Mouse (Mus musculus) bone marrow macrophage, adult 2 months (primary cell): ENCODE measurements around the gene Gm10382. TPM values are rescaled to one million over a fixed set of nuclear protein-coding genes. Genes with fewer than 3 reads are reported as not detected.
A peak's percentile ranks its signal among the peaks of the same experiment; 100 is the strongest.

Experiments
- H3K27ac ChIP-seq: 2 replicates; pipeline ENCODE4 v1.5.1; 2012; ENCODE audit warnings: low read depth, low read length; ENCODE audit not compliant: insufficient read depth
- H3K4me1 ChIP-seq: 2 replicates; pipeline ENCODE4 v1.6.1; 2012; ENCODE audit warnings: low read length; ENCODE audit not compliant: control insufficient read depth, insufficient read depth
- H3K4me3 ChIP-seq: 2 replicates; pipeline ENCODE4 v1.5.1; 2012; ENCODE audit warnings: mild to moderate bottlenecking, low read length, moderate library complexity; ENCODE audit not compliant: insufficient read depth
- CTCF ChIP-seq: IDR thresholded peaks from 2 replicates; pipeline ENCODE4 v1.5.1; 2012; ENCODE audit warnings: low read depth, mild to moderate bottlenecking, low read length, moderate library complexity
- POLR2A ChIP-seq: IDR thresholded peaks from 2 replicates; pipeline ENCODE4 v1.6.1; 2012; ENCODE audit warnings: mild to moderate bottlenecking, low read depth, low read length, borderline replicate concordance
- polyA plus RNA-seq: library from polyadenylated mRNA; stranded (reverse); fragments of >200 nt; gene quantifications from 2 replicates; pipeline ENCODE4 v1.2.4, GENCODE M21; 2012; ENCODE audit not compliant: missing spikeins, insufficient read depth, insufficient read length

Gm10382 gene
- polyA plus RNA-seq, 1 experiment: not detected

DNA sequence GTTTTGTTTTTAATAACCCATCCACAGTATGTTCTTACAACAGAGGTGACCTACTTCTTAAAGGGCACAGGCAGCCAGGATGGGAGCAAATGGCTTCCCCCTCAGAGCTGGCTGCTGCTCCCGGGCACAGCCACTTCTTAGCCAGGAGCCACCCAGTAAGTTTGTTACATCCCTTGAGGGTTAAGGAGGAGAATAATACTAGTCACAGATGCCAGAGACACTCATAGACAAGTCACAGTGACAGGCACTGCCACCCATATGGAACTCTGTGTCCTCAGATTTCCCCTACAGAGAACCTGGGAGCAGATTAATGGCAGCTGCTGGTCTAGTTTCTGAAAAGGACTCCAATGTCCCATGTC, 3.5 kb downstream of the Gm10382 start:
- Histone ChIP-seq H3K27ac (peak overlapping the region; percentile 100), H3K4me1 (peaks cover 33% of the 10 kb centered on the region), H3K4me3 (peak overlapping the region; percentile 60)
- TF ChIP-seq POLR2A: no peak

DNA sequence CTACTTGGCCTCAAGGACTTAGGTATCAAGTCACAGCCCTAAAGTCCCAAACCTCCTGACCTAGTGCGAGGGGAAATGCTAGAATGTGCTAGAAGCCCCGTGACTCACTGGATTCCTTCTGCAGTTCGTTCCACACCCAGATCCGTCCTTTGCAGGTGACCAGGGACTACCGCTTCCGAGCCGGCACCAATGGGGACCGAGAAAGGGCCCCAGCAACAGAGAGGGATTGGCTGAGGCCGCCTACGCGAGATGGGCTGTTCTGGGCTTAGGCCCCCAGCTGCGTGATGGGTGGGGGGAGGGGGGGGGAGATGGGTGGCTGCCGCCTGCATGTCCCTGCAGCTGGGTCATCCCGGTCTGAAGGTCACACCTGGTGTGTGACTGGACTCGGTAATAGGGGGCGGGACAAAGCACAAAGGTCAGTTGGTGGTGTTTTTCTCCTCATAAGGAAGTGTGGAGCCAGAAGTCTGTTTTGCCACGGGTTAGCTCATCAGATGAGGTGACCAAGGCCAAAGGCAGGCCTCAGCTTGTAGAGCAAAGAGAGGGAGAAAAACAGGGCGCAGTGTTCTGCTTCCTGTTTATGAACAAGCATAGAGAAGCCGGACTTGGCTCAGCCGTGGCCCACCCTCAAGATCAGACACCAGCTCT, 4.0 kb downstream of the Gm10382 start:
- peaks cover 33% of the 10 kb centered on the region for H3K4me1 ChIP-seq
- TF ChIP-seq POLR2A (no peak), CTCF (no peak)
- peak overlapping the region; percentile 100 for H3K27ac ChIP-seq
- peak overlapping the region; percentile 60 for H3K4me3 ChIP-seq

DNA sequence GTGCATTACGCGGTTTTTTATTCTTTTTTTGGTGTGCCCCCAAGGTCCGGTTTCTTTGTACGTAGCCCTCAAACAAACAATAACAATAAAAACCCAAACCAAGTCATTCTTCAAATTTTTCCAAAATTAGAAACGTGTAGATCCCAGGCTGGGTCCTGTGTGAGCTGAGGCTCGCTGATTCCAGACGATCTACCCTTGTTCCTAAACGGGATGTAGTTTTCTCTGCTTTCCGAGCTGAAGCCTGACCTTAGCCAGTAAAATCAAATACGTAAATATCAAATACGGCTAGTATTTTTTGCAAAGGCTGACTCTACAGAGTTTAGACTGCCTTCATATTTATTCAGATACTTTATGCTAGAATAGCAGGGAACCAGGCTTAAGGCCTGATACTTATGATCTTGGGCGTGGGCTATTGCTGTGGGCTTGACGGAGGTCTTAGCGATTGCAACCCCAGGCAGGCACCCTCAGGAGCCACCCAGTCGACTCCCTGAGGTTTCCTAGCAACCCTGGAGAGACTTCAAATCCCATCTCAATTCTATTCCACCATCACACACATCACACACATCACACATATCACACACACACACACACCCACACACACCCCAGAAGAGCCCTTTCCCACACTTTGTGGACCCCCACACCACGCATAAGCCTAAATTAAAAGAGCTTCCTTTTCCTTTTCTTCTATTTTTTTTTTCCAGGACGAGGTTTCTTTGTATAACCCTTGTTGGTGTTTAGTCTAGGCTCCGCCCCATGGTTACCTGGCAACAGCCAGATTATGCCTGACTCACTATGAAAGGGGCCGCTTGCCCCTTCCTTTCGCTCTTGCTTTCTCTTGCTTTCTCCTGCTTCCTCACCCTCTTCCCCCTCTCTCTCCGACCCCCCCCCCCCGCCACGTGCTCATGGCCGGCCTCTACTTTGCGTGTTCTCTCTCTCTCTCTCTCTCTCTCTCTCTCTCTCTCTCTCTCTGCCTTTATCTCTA, 4.8 kb downstream of the Gm10382 start:
- peaks cover 33% of the 10 kb centered on the region for H3K4me1 ChIP-seq
- H3K27ac ChIP-seq: peak overlapping the region; percentile 100
- peak overlapping the region; percentile 49 for H3K4me3 ChIP-seq
- no peak for TF ChIP-seq POLR2A
- no peak for TF ChIP-seq CTCF

DNA sequence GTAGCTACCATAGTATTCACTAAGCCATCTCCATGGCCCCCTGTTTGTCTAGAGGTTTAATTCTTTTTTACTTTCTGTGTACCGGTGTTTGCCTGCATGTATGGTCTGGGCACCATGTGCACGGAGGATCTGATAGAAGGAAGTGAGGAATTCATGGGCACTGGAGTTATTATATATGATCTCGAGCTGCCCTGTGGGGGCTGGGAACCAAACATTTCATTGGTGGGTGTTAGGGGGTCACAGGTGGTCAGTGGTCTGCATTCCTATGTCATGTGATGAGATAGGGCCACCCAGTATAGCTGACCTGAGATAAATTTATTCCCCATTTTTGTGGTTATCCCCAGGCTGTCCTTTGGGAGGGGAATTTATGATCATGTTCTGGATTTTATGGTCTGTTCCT, 5.9 kb downstream of the Gm10382 start:
- no peak for TF ChIP-seq POLR2A
- no peak for TF ChIP-seq CTCF
- Histone ChIP-seq H3K27ac (peak overlapping the region; percentile 100), H3K4me1 (peaks cover 33% of the 10 kb centered on the region), H3K4me3 (peak overlapping the region; percentile 47)

DNA sequence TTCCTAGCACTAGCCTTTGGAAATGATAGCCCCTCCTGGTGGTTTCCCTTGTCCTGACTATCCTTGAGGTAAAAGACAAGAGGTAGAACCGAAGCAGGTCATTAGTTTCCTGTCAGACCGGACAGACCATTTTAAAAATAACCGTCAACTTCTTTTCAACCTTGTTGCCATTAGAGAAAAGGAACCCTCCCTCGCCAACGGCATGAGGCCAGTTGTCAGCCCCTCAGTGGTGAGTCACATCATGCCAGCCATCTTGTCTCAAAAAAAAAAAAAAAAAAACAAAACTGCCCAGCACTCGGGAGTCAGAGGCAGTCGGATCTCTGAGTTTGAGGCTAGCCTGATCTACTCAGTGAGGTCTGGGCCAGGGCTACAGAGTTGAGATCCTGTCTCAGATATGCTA, 11.8 kb downstream of the Gm10382 start:
- TF ChIP-seq POLR2A (no peak), CTCF (no peak)
- Histone ChIP-seq H3K27ac (no peak overlapping the region), H3K4me1 (peaks cover 18% of the 10 kb centered on the region), H3K4me3 (no peak overlapping the region)

DNA sequence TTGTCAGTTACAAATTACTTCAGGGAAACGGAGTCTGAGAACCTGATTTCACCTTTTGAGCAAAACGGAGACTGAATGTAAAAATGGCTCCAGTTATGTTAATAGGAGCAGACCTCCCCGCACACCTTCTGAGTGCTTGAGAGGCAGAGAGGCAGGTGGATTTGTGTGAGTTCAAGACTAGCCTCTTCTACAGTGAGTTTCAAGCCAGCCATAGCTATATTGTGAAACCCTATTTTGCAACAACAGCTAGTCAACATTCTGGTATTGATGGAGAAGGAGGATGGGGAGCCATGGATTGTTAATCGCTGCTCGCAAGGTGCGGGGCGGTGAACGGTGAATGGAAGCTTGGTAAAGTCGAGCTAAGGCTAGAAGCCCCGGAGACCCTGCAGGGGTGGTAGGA, 13.4 kb downstream of the Gm10382 start:
- H3K4me3 ChIP-seq: no peak overlapping the region
- no peak for TF ChIP-seq CTCF
- TF ChIP-seq POLR2A: no peak
- peaks cover 21% of the 10 kb centered on the region for H3K4me1 ChIP-seq
- no peak overlapping the region for H3K27ac ChIP-seq

DNA sequence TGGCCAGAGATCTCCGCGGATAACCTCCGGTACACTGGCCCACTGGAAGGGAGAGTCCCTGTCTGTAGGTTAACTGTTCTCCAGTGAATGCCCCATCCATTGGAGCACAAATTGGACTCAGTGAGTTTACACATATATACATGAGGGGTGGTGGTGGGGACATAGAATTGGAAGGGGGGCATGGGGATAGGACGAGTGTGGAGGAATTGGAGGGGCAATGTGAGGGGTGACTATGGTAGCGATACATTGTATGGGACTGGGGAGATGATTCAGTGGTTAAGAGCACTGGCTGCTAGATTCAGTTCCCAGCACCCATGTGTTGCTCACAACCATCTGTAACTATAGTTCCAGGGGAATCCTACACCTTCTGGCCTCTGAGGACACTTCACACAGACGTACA, 13.9 kb downstream of the Gm10382 start:
- H3K4me1 ChIP-seq: peaks cover 24% of the 10 kb centered on the region
- H3K27ac ChIP-seq: no peak overlapping the region
- no peak overlapping the region for H3K4me3 ChIP-seq
- no peak for TF ChIP-seq POLR2A
- no peak for TF ChIP-seq CTCF

DNA sequence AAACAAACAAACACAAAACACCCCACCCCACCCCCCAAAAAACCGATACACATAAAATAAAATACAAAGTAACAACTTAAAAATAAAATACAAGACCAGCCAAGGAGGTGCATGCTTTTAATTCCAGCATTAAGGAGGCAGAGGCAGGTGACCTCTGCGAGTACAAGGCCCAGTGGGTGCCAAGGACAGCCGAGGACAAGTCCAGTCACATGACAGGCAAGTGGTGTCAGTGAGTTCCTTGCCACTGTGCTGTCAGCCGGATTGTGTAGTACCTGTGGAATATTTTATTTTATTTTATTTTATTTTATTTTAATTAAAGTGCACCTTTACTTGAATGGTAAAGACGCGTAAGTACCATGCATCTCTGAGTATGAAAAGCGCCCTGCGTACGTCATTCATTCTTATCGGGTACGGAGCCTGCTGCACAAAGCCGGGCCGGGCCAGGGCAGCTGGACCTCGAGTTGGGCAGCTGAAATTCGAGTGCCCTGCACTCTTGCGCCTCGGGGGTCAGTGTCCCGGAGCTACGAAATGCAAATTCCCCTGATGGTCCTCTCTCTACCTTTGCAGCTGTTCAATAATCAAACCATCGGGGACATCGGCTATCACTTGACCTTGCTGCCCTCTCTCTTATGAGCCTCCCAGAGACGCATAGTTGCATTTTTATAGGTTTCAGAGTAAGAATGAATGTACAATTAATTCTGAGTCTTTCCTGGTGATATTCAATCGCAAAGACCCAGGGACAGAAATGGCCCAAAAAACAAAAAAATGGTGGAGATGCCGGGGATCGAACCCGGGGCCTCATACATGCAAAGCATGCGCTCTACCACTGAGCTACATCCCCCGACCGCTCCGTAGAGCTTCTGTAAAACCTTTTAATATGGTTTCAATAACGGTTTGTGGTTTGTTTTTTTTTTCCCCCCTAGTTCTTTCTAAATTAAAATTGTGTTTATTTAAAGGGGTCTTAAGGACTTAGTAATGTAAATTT, 14.7 kb downstream of the Gm10382 start:
- no peak for TF ChIP-seq CTCF
- TF ChIP-seq POLR2A: no peak
- H3K4me1 ChIP-seq: peaks cover 30% of the 10 kb centered on the region
- peak overlapping the region; percentile 23 for H3K27ac ChIP-seq
- H3K4me3 ChIP-seq: peak overlapping the region; percentile 14; the same call in 1 of the 2 replicates

DNA sequence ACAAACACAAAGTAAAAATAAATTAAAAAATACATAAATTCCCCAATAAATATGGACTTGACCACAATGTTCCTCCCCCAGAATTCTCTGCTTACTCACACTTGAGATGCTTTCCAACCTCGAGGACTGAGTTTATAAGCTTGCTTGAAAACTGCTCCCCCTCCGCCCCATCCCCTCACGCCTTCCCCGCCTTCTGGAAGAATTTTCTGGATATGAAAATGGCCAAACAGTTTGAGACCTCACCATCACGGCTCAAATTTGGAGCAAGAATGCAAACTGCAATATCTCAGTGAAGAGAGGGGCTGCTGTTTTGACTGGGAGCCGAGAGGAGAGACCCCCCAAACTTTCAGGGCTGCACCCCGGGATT, 15.4 kb downstream of the Gm10382 start:
- Histone ChIP-seq H3K4me1 (peaks cover 30% of the 10 kb centered on the region), H3K4me3 (peak overlapping the region; percentile 59), H3K27ac (peak overlapping the region; percentile 94)
- TF ChIP-seq CTCF (no peak), POLR2A (no peak)
